Mouse (Mus musculus) ES-CJ7 (cell line): ENCODE measurements at regions not wholly inside any gene's neighbourhood (a gene's known extent, or its start where the extent isn't known, plus 50 kb on each side); places are given as distances from the start of the nearest gene placed in this dataset.

Experiments
- DNase-seq: peaks from one replicate; pipeline ENCODE4 v3.0.0; 2011; ENCODE audit warnings: low read depth, low spot score

GRCm38 (mm10) chr6:31011407-31012020 is 52.6 kb upstream of the Klf14 start:
- DNase-seq: no peak

GRCm38 (mm10) chr6:31016566-31016965 is 57.7 kb upstream of the Klf14 start:
- DNase-seq: no peak

- no peak for DNase-seq
Measured at GRCm38 (mm10) chr6:31021776-31022175, 62.9 kb upstream of the Klf14 start.

- DNase-seq: no peak
Measured at GRCm38 (mm10) chr6:31029777-31030176, 70.9 kb upstream of the Klf14 start.

GRCm38 (mm10) chr6:31031022-31031421 is 72.1 kb upstream of the Klf14 start:
- no peak for DNase-seq

- no peak for DNase-seq
Measured at GRCm38 (mm10) chr6:31032147-31032546, 73.3 kb upstream of the Klf14 start.

- peak; percentile 83 for DNase-seq
Measured at GRCm38 (mm10) chr6:31032980-31033608, 74.2 kb upstream of the Klf14 start.

- no peak for DNase-seq
Measured at GRCm38 (mm10) chr6:31034796-31035195, 75.9 kb upstream of the Klf14 start.

GRCm38 (mm10) chr6:31037801-31038395 is 79.0 kb upstream of the Klf14 start:
- peak; percentile 19 for DNase-seq

GRCm38 (mm10) chr6:31038445-31038844 is 79.6 kb upstream of the Klf14 start:
- peak; percentile 70 for DNase-seq

- DNase-seq: no peak
Measured at GRCm38 (mm10) chr6:31039485-31039884, 80.6 kb upstream of the Klf14 start.

- no peak for DNase-seq
Measured at GRCm38 (mm10) chr6:31040783-31041182, 81.9 kb upstream of the Klf14 start.

- DNase-seq: no peak
Measured at GRCm38 (mm10) chr6:31043368-31043767, 84.5 kb upstream of the Klf14 start.

GRCm38 (mm10) chr6:31043919-31044318 is 85.0 kb upstream of the Klf14 start:
- DNase-seq: no peak

GRCm38 (mm10) chr6:31046197-31046596 is 87.3 kb upstream of the Klf14 start:
- no peak for DNase-seq

GRCm38 (mm10) chr6:31048920-31049576 is 90.2 kb upstream of the Klf14 start:
- DNase-seq: peak; percentile 58

- no peak for DNase-seq
Measured at GRCm38 (mm10) chr6:31050831-31051230, 92.0 kb upstream of the Klf14 start.

- DNase-seq: no peak
Measured at GRCm38 (mm10) chr6:31051771-31052170, 92.9 kb upstream of the Klf14 start.

- peak; percentile 69 for DNase-seq
Measured at GRCm38 (mm10) chr6:31053003-31053402, 94.1 kb upstream of the Klf14 start.

GRCm38 (mm10) chr6:31056786-31057566 is 98.1 kb upstream of the Klf14 start:
- DNase-seq: peak; percentile 25

GRCm38 (mm10) chr6:31058299-31058698 is 99.4 kb upstream of the Klf14 start:
- no peak for DNase-seq

- DNase-seq: no peak
Measured at GRCm38 (mm10) chr6:31058961-31059360, 100.1 kb upstream of the Klf14 start.
